Mouse (Mus musculus) retina, embryonic 14.5 days (tissue): ENCODE data around the gene Cox18.
A peak's percentile ranks its signal among the peaks of the same experiment; 100 is the strongest.
"Not testable (repeated sequence)": the region's sequence is repeated elsewhere in the genome, so short reads cannot be mapped to it uniquely, and the experiment has no call there.

ENCODE experiments used
- DNase-seq: peaks from one replicate; pipeline ENCODE4 v3.0.0-alpha.2; 2015; ENCODE audit warnings: low spot score

Gene Cox18

GRCm38 (mm10) chr5:90223534-90224381, at the start of gene Cox18:
Gene Cox18 (minus strand): TSS chr5:90224001.
- DNase-seq, result peak; percentile 100

- not testable (repeated sequence) for DNase-seq
Measured at GRCm38 (mm10) chr5:90262230-90262629, 38.4 kb upstream of the Cox18 start.

GRCm38 (mm10) chr5:90257023-90257422, 33.2 kb upstream of the Cox18 start:
- DNase-seq, result no peak

GRCm38 (mm10) chr5:90247503-90247902, 23.7 kb upstream of the Cox18 start:
- no peak for DNase-seq

GRCm38 (mm10) chr5:90246987-90247386, 23.2 kb upstream of the Cox18 start:
- DNase-seq, result no peak

- no peak for DNase-seq
Measured at GRCm38 (mm10) chr5:90246567-90246966, 22.8 kb upstream of the Cox18 start.

GRCm38 (mm10) chr5:90245416-90245815, 21.6 kb upstream of the Cox18 start:
- no peak for DNase-seq

GRCm38 (mm10) chr5:90235217-90235616, 11.4 kb upstream of the Cox18 start:
- DNase-seq, result no peak

- DNase-seq, result no peak
Measured at GRCm38 (mm10) chr5:90233305-90233704, 9.5 kb upstream of the Cox18 start.

- DNase-seq, result no peak
Measured at GRCm38 (mm10) chr5:90229760-90230159, 6.0 kb upstream of the Cox18 start.

GRCm38 (mm10) chr5:90226696-90227095, 2.9 kb upstream of the Cox18 start:
- DNase-seq, result no peak

GRCm38 (mm10) chr5:90224730-90225129, 929 bp upstream of the Cox18 start:
- DNase-seq, result no peak

GRCm38 (mm10) chr5:90222937-90223336, 864 bp downstream of the Cox18 start:
- no peak for DNase-seq

GRCm38 (mm10) chr5:90217791-90218190, 6.0 kb downstream of the Cox18 start:
- DNase-seq, result no peak

- DNase-seq, result no peak
Measured at GRCm38 (mm10) chr5:90217226-90217625, 6.6 kb downstream of the Cox18 start.

GRCm38 (mm10) chr5:90213356-90213755, 10.4 kb downstream of the Cox18 start:
- no peak for DNase-seq

- DNase-seq, result peak; percentile 84
Measured at GRCm38 (mm10) chr5:90203168-90203567, 20.6 kb downstream of the Cox18 start.

- no peak for DNase-seq
Measured at GRCm38 (mm10) chr5:90202447-90203117, 21.2 kb downstream of the Cox18 start.

GRCm38 (mm10) chr5:90199922-90200632, 23.7 kb downstream of the Cox18 start:
- DNase-seq, result no peak

- peak; percentile 84 for DNase-seq
Measured at GRCm38 (mm10) chr5:90194831-90195230, 29.0 kb downstream of the Cox18 start.

- DNase-seq, result no peak
Measured at GRCm38 (mm10) chr5:90182782-90183181, 41.0 kb downstream of the Cox18 start.

GRCm38 (mm10) chr5:90179094-90179493, 44.7 kb downstream of the Cox18 start:
- DNase-seq, result no peak

- DNase-seq, result no peak
Measured at GRCm38 (mm10) chr5:90178116-90178515, 45.7 kb downstream of the Cox18 start.
